Mouse (Mus musculus) embryonic facial prominence, embryonic 11.5 days (tissue): Measurements from ENCODE around the gene P3h2. TPM values are rescaled to one million over a fixed set of nuclear protein-coding genes. Genes with fewer than 3 reads are reported as not detected.
A peak's percentile ranks its signal among the peaks of the same experiment; 100 is the strongest.

Experiments used
- ATAC-seq: fragments of 200-750 bp; cut with Nextera tagmentation; replicated peaks from 2 replicates; pipeline ENCODE4 v1.8.0; 2017; ENCODE audit warnings: low read depth; ENCODE audit not compliant: insufficient number of reproducible peaks, low FRiP score, low TSS enrichment
- DNase-seq: peaks from one replicate; pipeline ENCODE4 v3.0.0-alpha.2; 2015; ENCODE audit warnings: low spot score
- H3K27ac ChIP-seq: fragments of 300-500 bp; sonication (generic); replicated peaks from 2 replicates; pipeline ENCODE4 v1.5.1; 2014; ENCODE audit warnings: mild to moderate bottlenecking, low read depth, low read length, control low read depth
- H3K27me3 ChIP-seq: fragments of 300-500 bp; sonication (generic); 2 replicates; pipeline ENCODE4 v1.6.1; 2014; ENCODE audit warnings: mild to moderate bottlenecking, low read length, moderate library complexity, mixed read lengths; ENCODE audit not compliant: control insufficient read depth, insufficient read depth
- H3K36me3 ChIP-seq: fragments of 300-500 bp; sonication (generic); replicated peaks from 2 replicates; pipeline ENCODE4 v1.6.1; 2014; ENCODE audit warnings: low read depth, mild to moderate bottlenecking, low read length, moderate library complexity, mixed read lengths; ENCODE audit not compliant: control insufficient read depth, insufficient read depth
- H3K4me1 ChIP-seq: fragments of 300-500 bp; sonication (generic); 2 replicates; pipeline ENCODE4 v1.6.1; 2014; ENCODE audit warnings: low read length, mixed read lengths; ENCODE audit not compliant: control insufficient read depth, insufficient read depth
- H3K4me2 ChIP-seq: fragments of 300-500 bp; sonication (generic); 2 replicates; pipeline ENCODE4 v1.6.1; 2014; ENCODE audit warnings: low read depth, mild to moderate bottlenecking, control low read depth, low read length, moderate library complexity
- H3K4me3 ChIP-seq: fragments of 300-500 bp; sonication (generic); 2 replicates; pipeline ENCODE4 v1.5.1; 2014; ENCODE audit warnings: low read depth, low read length, control low read depth
- H3K9ac ChIP-seq: fragments of 300-500 bp; sonication (generic); replicated peaks from 2 replicates; pipeline ENCODE4 v1.6.1; 2014; ENCODE audit warnings: mild to moderate bottlenecking, control low read depth, low read length
- H3K9me3 ChIP-seq: fragments of 300-500 bp; sonication (generic); replicated peaks from 2 replicates; pipeline ENCODE4 v1.6.1; 2016; ENCODE audit warnings: mild to moderate bottlenecking, low read length, inconsistent platforms, mixed read lengths; ENCODE audit not compliant: control insufficient read depth
- WGBS: fragments of 180-500 bp; shearing (Covaris S2); extraction: QIAGEN DNeasy Blood & Tissue Kit; methylation state at CpG from one replicate; pipeline ENCODE4 v1.1.7; 2014; 5-methylcytosine and 5-hydroxymethylcytosine counted together
- polyA plus RNA-seq: library from polyadenylated mRNA; unstranded; fragments of >200 nt; fragmentation: Nextera tagmentation; extraction: Ambion mirVana; gene quantifications from 2 replicates; pipeline ENCODE4 v1.2.1, GENCODE M21; 2014

P3h2 gene
- polyA plus RNA-seq, 1 experiment from 2014 or later: 6.0 TPM

DNA sequence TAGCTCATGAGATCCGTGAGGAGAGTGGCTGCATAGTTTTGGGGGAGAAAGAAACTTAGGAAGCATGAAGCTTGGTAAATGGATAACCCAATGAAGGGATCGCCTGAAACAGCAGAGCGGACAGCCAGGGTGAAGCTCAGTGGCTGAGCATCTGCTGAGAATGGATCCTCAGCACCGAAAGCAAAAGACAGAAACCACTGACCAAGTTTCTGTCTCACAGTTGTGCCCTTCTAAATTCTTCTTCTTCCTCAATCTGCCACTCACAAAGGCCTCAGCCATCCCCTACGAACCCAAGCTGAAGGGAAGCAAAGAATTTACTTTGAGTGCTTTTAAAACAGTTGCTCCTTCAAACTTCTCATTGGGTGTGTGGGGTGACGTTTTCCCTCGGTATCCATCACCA lies 134.3 kb downstream of the P3h2 start:
- Histone ChIP-seq H3K4me3 (no peak overlapping the region), H3K27me3 (no peaks in the 10 kb centered on the region), H3K9ac (no peak overlapping the region), H3K27ac (no peak overlapping the region), H3K9me3 (no peaks in the 10 kb centered on the region), H3K4me1 (no peaks in the 10 kb centered on the region), H3K4me2 (no peak overlapping the region), H3K36me3 (no peaks in the 10 kb centered on the region)
- ATAC-seq (no peak), DNase-seq (no peak)
- 86% methylated on average over 7 of the region's 7 CpGs for WGBS

GRCm38 (mm10) chr16:25970720-25971119 lies 134.9 kb downstream of the P3h2 start:
- Histone ChIP-seq H3K4me1 (no peaks in the 10 kb centered on the region), H3K4me2 (no peak overlapping the region), H3K36me3 (no peaks in the 10 kb centered on the region), H3K27me3 (no peaks in the 10 kb centered on the region), H3K9me3 (no peaks in the 10 kb centered on the region), H3K9ac (no peak overlapping the region), H3K27ac (no peak overlapping the region), H3K4me3 (no peak overlapping the region)
- ATAC-seq (no peak), DNase-seq (no peak)
- 85% methylated on average over 5 of the region's 5 CpGs for WGBS

- 89% methylated on average over 6 of the region's 6 CpGs for WGBS
Observed at GRCm38 (mm10) chr16:25970193-25970592, 135.4 kb downstream of the P3h2 start.

DNA sequence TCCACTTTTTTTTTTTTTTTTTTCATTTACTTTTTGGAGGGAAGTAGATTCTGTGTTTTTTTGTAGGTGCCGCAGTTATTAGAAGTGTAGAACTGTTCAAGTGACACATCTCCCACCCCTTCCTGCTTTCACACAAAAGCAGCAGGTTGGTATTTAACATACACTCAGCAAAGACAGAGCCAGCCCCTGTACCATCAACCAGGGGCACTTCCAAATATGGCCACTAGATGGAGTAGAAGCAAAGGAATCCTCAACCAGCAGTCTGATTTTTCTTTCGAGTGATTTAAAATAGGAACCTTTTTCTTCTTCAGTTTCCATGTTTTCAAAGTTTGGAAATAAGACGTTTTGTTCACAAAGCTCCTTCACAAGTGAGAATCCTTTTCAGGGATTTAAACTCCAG lies 138.3 kb downstream of the P3h2 start:
- no peak overlapping the region for H3K4me3 ChIP-seq
- no peak overlapping the region for H3K4me2 ChIP-seq
- no peaks in the 10 kb centered on the region for H3K4me1 ChIP-seq
- 26% methylated on average over 3 of the region's 3 CpGs for WGBS
- no peak overlapping the region for H3K27ac ChIP-seq
- no peaks in the 10 kb centered on the region for H3K27me3 ChIP-seq
- no peaks in the 10 kb centered on the region for H3K36me3 ChIP-seq
- DNase-seq (peak; percentile 85), ATAC-seq (no peak)
- no peak overlapping the region for H3K9ac ChIP-seq
- no peaks in the 10 kb centered on the region for H3K9me3 ChIP-seq

More at GRCm38 (mm10) chr16:25970193-25970592, 135.4 kb downstream of the P3h2 start:
- Histone ChIP-seq H3K4me3 (no peak overlapping the region), H3K9me3 (no peaks in the 10 kb centered on the region), H3K4me1 (no peaks in the 10 kb centered on the region), H3K4me2 (no peak overlapping the region), H3K27ac (no peak overlapping the region), H3K36me3 (no peaks in the 10 kb centered on the region), H3K27me3 (no peaks in the 10 kb centered on the region), H3K9ac (no peak overlapping the region)
- ATAC-seq: no peak
- no peak for DNase-seq

DNA sequence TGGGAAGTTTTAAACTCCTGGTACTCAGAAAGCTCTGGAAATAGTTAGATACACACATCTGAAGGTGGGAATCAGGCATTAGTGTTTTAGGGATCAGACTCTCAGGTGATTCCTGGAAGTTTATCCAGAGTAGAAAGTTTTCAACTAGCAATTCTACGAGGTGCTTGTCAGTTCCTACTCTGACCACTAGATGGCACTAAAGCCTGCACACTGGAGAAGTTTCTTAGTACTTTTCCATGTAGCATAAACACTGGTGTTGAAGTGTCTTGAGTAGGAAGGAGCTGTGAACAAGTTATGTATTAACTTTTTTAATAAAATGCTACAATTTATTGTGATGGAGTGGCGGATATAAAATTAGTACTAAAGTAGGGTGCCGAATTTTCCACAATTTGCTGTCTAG lies 141.7 kb downstream of the P3h2 start:
- Histone ChIP-seq H3K4me2 (no peak overlapping the region), H3K27me3 (no peaks in the 10 kb centered on the region), H3K9me3 (no peaks in the 10 kb centered on the region), H3K36me3 (no peaks in the 10 kb centered on the region), H3K27ac (no peak overlapping the region), H3K4me1 (no peaks in the 10 kb centered on the region), H3K9ac (no peak overlapping the region), H3K4me3 (no peak overlapping the region)
- no peak for ATAC-seq
- peak; percentile 86 for DNase-seq
- 26% methylated on average over 3 of the region's 3 CpGs for WGBS

DNA sequence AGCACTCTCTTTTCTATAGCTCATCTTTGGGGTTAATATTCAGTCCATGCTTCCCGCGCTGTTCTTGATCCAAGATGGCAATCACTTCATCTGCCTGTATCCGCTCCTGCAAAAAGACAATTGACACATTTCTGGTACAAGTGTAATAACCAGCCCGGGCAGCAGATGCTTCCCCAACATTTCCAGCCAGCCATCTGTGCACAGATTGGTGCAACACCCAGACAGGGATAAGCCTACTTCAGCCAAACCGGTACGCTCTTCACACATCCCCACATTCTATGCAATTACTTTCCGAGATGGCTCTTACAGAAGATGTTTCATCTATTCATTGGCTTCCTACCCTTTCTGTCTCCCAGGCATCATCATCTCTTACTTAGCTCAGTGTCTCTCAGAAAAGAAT lies 145.2 kb downstream of the P3h2 start:
- Histone ChIP-seq H3K9ac (no peak overlapping the region), H3K9me3 (no peaks in the 10 kb centered on the region), H3K27ac (no peak overlapping the region), H3K4me1 (no peaks in the 10 kb centered on the region), H3K36me3 (no peaks in the 10 kb centered on the region), H3K27me3 (no peaks in the 10 kb centered on the region), H3K4me3 (no peak overlapping the region), H3K4me2 (no peak overlapping the region)
- 96% methylated on average over 7 of the region's 7 CpGs for whole genome bisulfite sequencing
- ATAC-seq (no peak), DNase-seq (no peak)

GRCm38 (mm10) chr16:25959929-25960328 lies 145.7 kb downstream of the P3h2 start:
- Histone ChIP-seq H3K4me3 (no peak overlapping the region), H3K9ac (no peak overlapping the region), H3K9me3 (no peaks in the 10 kb centered on the region), H3K27ac (no peak overlapping the region), H3K4me2 (no peak overlapping the region), H3K27me3 (no peaks in the 10 kb centered on the region), H3K4me1 (no peaks in the 10 kb centered on the region), H3K36me3 (no peaks in the 10 kb centered on the region)
- WGBS: 94% methylated on average over 5 of the region's 5 CpGs
- DNase-seq (no peak), ATAC-seq (no peak)

DNA sequence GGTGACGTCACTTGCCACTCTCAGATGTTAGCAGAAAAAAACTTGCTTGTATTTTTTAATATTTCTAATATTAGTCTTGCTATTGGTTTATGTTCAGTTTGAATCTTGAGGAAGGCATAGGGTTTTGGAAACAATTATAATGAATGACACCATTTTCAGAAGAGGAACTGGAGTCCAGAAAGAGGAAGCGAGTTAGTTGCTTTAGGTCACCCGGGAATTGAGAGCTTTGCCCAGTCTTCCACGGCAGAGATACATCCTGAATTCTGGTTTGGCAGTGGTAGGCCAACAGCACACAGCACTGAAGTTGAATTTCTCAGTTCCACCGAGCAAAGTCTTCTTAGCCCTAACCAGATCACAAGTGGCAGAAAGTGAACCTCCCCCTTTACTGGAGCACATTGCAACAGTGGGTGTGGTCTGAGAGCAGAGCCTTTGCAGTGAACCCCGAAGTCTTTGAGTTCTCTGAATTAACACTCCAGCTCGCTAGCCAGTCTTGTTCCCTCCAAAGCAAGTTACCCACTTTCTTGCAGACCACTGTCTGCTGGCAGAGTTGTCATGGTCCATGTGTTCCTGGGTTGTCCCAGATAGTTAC lies 146.8 kb downstream of the P3h2 start:
- Histone ChIP-seq H3K4me2 (no peak overlapping the region), H3K4me3 (no peak overlapping the region), H3K9me3 (no peaks in the 10 kb centered on the region), H3K27me3 (no peaks in the 10 kb centered on the region), H3K36me3 (no peaks in the 10 kb centered on the region), H3K27ac (no peak overlapping the region), H3K9ac (no peak overlapping the region), H3K4me1 (no peaks in the 10 kb centered on the region)
- DNase-seq (no peak), ATAC-seq (no peak)
- 65% methylated on average over 7 of the region's 7 CpGs for WGBS
